Mouse (Mus musculus) brain, adult 2 months (tissue): ENCODE measurements around the gene 2210016F16Rik.
"Not testable (repeated sequence)": the region's sequence is repeated elsewhere in the genome, so short reads cannot be mapped to it uniquely, and the experiment has no call there.

Experiments used
- DNase-seq: peaks from one replicate; pipeline ENCODE4 v3.0.0; 2011; ENCODE audit warnings: low read depth, low spot score

2210016F16Rik gene

DNA sequence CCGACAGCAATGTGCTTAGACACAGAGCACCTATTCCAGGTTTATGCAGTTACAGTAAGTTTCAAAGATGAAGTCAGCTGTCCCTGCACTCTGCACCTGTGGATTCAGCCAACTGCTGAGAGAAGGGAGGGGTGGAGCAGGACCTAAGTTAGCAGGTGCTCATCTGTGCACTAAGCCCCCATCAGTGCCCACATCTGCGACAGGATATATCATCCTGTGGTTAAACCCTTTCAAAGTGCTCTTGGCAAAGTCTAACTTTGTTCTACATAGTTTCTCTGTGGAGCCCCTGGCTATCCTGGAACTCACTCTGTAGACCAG, 11.9 kb downstream of the 2210016F16Rik start:
- DNase-seq, result no peak

- DNase-seq, result no peak
Observed at GRCm38 (mm10) chr13:58372278-58373152, 12.5 kb downstream of the 2210016F16Rik start.

GRCm38 (mm10) chr13:58368835-58369234, 16.2 kb downstream of the 2210016F16Rik start:
- DNase-seq, result no peak

DNA sequence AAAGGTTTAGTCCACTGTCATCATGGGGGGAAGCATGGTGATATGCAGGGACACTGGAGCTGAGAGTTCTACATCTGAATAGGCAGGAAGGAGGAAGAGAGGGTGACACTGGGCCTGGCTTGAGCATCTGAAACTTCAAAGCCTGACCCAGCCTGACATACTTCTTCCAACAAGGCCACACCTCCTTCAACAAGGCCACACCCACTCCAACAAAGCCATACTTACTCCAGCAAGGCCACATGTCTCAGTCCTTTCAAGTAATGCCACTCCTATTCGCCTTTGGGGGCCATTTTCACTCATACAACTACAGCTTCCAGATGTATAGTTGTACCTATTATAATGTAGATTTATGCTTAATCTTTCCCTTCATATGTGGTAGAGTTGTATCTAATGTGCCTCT, 17.4 kb downstream of the 2210016F16Rik start:
- no peak for DNase-seq

GRCm38 (mm10) chr13:58366373-58366772, 18.7 kb downstream of the 2210016F16Rik start:
- DNase-seq, result no peak

GRCm38 (mm10) chr13:58365179-58365578, 19.8 kb downstream of the 2210016F16Rik start:
- DNase-seq, result not testable (repeated sequence)

DNA sequence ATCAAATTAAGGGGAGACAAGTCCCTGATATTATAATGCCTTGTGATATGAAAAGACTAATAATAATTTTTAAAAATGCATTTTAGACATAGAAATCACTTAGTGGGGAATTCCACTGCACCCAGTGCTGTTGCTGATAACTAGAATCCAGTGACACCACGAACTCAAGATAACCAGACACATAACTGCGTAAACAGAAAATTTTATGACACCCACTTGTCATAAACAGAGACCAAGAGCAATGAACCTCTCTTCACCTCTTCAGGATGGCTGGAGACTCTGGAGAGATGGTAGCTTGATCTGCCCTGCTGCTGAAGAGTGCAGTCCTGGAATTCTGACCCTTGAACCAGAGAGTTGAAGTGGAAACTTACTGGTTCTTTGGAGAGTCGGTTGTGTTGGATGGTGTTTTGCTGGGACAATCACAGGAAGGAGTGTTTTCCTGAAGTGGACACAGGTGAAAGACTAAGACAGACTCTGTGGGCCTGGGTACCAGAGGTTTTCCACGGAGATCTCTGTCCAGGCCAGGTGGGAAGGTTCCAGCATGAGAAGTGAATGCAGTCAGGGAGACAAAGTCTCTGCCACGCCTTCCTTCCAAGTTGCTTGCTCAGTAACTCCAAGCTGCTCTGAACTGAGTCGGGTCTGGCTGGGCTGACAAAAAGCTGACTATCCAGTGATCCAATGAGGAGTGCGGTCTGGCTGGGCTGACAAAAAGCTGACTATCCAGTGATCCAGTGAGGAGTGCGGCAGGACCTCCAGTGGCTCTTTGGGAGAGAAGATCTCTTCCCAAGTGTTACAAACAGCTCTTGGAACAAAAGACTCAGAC, 20.5 kb downstream of the 2210016F16Rik start:
- no peak for DNase-seq

DNA sequence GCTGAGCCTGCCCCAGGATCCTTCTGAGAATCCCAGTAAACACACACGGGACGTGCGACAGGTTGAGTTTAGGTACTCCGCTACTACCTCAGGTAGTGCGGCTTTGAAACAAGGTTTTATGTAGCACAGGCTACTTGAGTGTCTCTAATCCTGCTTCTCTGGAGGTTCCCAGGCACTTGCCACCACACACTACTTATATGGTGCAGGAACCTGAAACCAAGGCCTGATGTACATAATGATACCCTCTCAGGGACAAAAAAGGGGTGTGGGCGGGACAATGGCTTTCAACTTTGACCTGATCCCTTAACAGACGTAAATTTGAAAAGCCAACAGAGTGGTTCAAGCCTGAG, 25.7 kb downstream of the 2210016F16Rik start:
- DNase-seq, result no peak

DNA sequence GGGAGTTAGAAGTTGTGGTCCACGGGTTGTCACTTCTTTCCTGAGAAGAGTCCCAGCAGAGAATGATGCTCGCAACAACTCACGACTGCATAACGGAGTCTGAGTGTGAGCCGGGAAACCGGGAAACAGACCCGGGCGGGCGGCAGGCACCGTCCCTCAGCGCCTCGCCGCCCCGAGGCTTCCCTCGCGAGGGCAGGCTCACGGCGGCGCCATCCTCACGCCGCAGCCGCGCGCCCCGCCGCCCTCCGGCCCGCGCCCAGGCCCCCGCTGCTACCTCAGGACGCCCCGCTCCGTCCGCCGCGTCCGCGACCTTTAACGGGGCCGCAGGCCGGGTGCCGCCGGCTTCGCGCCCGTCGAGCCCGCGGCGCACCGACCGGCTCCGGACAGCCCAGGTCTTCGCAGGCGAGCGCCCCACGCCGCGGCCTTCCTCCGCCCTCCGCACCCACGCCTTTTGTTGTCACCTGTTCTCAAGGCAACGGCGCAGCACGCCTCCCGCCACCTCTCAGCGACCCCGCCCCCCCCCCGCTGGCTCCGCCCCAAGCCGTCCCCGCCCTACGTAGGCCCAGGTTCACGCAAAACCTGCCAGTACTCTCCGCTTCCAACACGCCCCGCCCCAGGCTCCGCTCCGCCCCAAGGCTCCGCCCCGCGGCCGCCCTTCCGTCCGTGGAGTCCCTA, 26.3 kb downstream of the 2210016F16Rik start, which contains the start of gene Kif27:
Gene Kif27, minus strand, starts transcription at position 494 of the 675 bp plus-strand sequence.
- DNase-seq, result peak; percentile 90

- no peak for DNase-seq
Observed at GRCm38 (mm10) chr13:58352996-58353395, 32.0 kb downstream of the 2210016F16Rik start.

DNA sequence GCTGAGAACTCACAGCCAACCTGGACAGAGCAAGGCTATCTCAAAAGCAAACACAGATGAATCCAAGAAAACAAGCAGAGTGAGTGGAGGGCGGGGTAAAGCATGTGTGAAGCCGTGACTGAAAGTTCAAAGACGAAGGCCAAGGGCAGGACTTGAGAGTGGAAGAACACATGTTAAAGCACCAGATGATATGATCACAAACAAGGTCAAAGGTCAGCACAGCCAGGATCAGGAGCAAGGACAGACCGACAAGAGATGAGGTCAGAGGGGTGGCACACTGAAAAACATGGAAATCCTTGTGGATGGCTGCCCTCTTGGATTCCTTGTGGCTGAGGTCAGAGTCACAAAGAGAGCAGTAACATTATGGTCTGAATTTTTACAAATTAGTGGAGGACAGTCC, 34.4 kb downstream of the 2210016F16Rik start:
- DNase-seq, result no peak

GRCm38 (mm10) chr13:58344505-58344904, 40.5 kb downstream of the 2210016F16Rik start:
- DNase-seq, result peak; percentile 53

- DNase-seq, result no peak
Observed at GRCm38 (mm10) chr13:58337456-58337855, 47.6 kb downstream of the 2210016F16Rik start.

DNA sequence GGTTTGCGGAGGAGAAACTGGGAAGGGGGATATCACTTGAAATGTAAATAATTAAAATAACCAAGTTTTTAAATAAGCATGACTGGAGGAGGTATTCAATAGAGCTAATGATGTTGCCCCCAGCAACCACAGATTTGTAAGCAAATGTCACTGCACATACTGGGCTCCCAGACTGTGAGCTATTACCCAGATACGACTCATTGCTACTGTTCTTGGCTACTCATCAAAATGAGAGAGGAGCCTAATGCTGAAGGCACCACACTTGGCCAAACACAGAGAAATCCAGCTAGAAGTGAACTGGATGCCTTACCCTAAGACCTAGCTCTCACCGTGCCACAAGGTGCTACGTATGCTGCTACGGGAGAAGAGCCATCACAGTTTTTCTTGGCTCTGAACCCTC, 50.9 kb downstream of the 2210016F16Rik start:
- DNase-seq, result no peak
